9 mouse cellular contexts compared by ENCODE assay signal in the genomic region with DNA sequence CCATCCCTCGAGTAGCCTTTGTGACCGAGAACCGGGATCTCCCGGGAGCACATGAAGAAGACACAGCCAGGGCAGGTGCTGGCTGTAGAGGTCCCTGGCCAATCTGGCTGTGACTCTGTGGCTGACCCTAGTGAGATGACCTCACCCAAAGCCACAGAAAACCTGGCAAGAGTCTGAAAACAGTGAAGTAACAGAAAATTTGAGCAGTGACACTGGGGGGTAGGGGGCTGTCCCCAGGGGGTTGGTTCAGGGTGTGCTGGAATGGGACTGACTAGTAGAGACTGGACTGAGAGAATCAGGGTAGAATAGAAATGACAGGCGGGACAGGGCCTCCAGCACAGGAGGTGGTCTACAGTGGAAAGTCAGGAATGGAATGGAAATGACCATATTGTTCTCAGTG. TPM values are rescaled to one million over a fixed set of nuclear protein-coding genes. Genes with fewer than 3 reads are reported as not detected.
DNase-seq lines count a peak whose midpoint lies in the region; ATAC-seq lines count a peak whose summit lies in the region.
"Had no signal": no experiment of that assay in that cellular context is flagged by ENCODE, and none has a peak within 500 bp of the region (broad histone marks: within the 10 kb centered on the region; RNA-seq: fewer than 3 reads in every experiment).

No protein-coding gene starts in this region.

- peak; percentile 18 for DNase-seq in 3T3-L1 (ENCODE audit: low read depth, low spot score)
- no peak for DNase-seq in forebrain, embryonic 11.5 days (ENCODE audit: low spot score)
- no peak for DNase-seq in liver, embryonic 11.5 days (ENCODE audit: low spot score)
- DNase-seq in layer of hippocampus, postnatal 14 days (ENCODE audit: low spot score in 2 of 2) = no peak
- DNase-seq in gastrocnemius, postnatal 36 days = no peak
- DNase-seq in retina, embryonic 14.5 days (ENCODE audit: low spot score) = no peak

- H3K4me1 ChIP-seq in erythroblast, embryonic 14.5 days (ENCODE audit: control insufficient read depth) = peaks cover 75% of the 10 kb centered on the region
- H3K4me1 ChIP-seq in forebrain, embryonic 11.5 days (replicated peaks; ENCODE audit: control insufficient read depth, insufficient read depth, low read length) = peaks cover 21% of the 10 kb centered on the region
- peaks cover 51% of the 10 kb centered on the region for H3K4me1 ChIP-seq in liver, embryonic 11.5 days (replicated peaks; ENCODE audit: control insufficient read depth, insufficient read depth, low read length)

- H3K9ac ChIP-seq in forebrain, embryonic 11.5 days (ENCODE audit: low read length) = peak overlapping the region; percentile 86
- peak overlapping the region; percentile 92 for H3K9ac ChIP-seq in liver, embryonic 11.5 days (ENCODE audit: low read depth, low read length)

- peaks cover 12% of the 10 kb centered on the region for H3K27me3 ChIP-seq in erythroblast, embryonic 14.5 days (ENCODE audit: control insufficient read depth)
- H3K27me3 ChIP-seq in forebrain, embryonic 11.5 days (ENCODE audit: control insufficient read depth, insufficient read depth, low read length) = peaks cover 12% of the 10 kb centered on the region
- H3K27me3 ChIP-seq in liver, embryonic 11.5 days (replicated peaks; ENCODE audit: control insufficient read depth, insufficient read depth, low read length) = peaks cover 3% of the 10 kb centered on the region; the same call in 1 of the 2 replicates

- WGBS in forebrain, embryonic 11.5 days = 81% methylated on average over 5 of the region's 5 CpGs
- 82% methylated on average over 5 of the region's 5 CpGs for WGBS in liver, embryonic 11.5 days

- intact Hi-C loops in gastrocnemius, postnatal 36 days (cut with DNase I) = no loop called here

- peaks cover 13% of the 10 kb centered on the region for H3K9me3 ChIP-seq in erythroblast, embryonic 14.5 days (ENCODE audit: control insufficient read depth, low read length)
- H3K9me3 ChIP-seq in forebrain, embryonic 11.5 days (ENCODE audit: control insufficient read depth, low read length) = no peaks in the 10 kb centered on the region
- no peaks in the 10 kb centered on the region for H3K9me3 ChIP-seq in liver, embryonic 11.5 days (ENCODE audit: control insufficient read depth, low read length)

- peak overlapping the region; percentile 74 for H3K4me2 ChIP-seq in forebrain, embryonic 11.5 days (ENCODE audit: low read depth, low read length, severe bottlenecking)
- H3K4me2 ChIP-seq in liver, embryonic 11.5 days = peak overlapping the region; percentile 93

- H3K4me3 ChIP-seq in erythroblast, embryonic 14.5 days (replicated peaks) = peak overlapping the region; percentile 91
- H3K4me3 ChIP-seq in forebrain, embryonic 11.5 days (ENCODE audit: low read depth, low read length) = peak overlapping the region; percentile 91
- H3K4me3 ChIP-seq in liver, embryonic 11.5 days (ENCODE audit: low read depth, low read length) = peak overlapping the region; percentile 92

- no peak overlapping the region for H3K27ac ChIP-seq in forebrain, embryonic 11.5 days (ENCODE audit: low read depth, low read length)
- H3K27ac ChIP-seq in liver, embryonic 11.5 days (ENCODE audit: low read depth, low read length) = peak overlapping the region; percentile 98

- H3K36me3 ChIP-seq in erythroblast, embryonic 14.5 days (ENCODE audit: control insufficient read depth) = peaks cover 49% of the 10 kb centered on the region
- H3K36me3 ChIP-seq in forebrain, embryonic 11.5 days (ENCODE audit: control insufficient read depth, insufficient read depth, low read length) = peaks cover 2% of the 10 kb centered on the region; the same call in 1 of the 2 replicates
- peaks cover 19% of the 10 kb centered on the region for H3K36me3 ChIP-seq in liver, embryonic 11.5 days (ENCODE audit: control insufficient read depth, insufficient read depth, low read length)

- no peak for ATAC-seq in erythroblast, adult 5-6 weeks (replicated peaks; ENCODE audit: low FRiP score, poor library complexity, severe bottlenecking)
- no peak for ATAC-seq in forebrain, embryonic 11.5 days (replicated peaks; ENCODE audit: low FRiP score)
- no peak for ATAC-seq in liver, embryonic 11.5 days (replicated peaks; ENCODE audit: low FRiP score)

RNA-seq across cellular contexts. Expression of gene Tmem259, which starts 0.9 kb away (rescaled TPM):
- polyA plus RNA-seq in erythroblast, embryonic 14.5 days (2012) = 47.6 and 49.5 TPM in 2 replicates
- total RNA-seq in erythroblast, adult 5-6 weeks (2015; ENCODE audit: low replicate concordance) = 13.6 and 29.6 TPM in 2 replicates
- total RNA-seq in erythroblast, adult 5-6 weeks (2017; ENCODE audit: low replicate concordance) = 12.8 and 22.6 TPM in 2 replicates
- 17.8 and 18.6 TPM in 2 replicates for polyA plus RNA-seq in forebrain, embryonic 11.5 days (2014; fragmentation: Nextera tagmentation; extraction: Ambion mirVana)
- 14.9 and 20.2 TPM in 2 replicates for polyA plus RNA-seq in liver, embryonic 11.5 days (2014; fragmentation: Nextera tagmentation; extraction: Ambion mirVana)
- total RNA-seq in layer of hippocampus, postnatal 14 days (2021) = 100 to 1,000 TPM; 135 to 144 TPM
- total RNA-seq in gastrocnemius, postnatal 36 days (2021) = 10 to 100 TPM; 71.5 to 72.4 TPM

RNA-seq across cellular contexts. Expression of gene Cnn2, which starts 5.2 kb away (rescaled TPM):
- 0.59 and 0.74 TPM in 2 replicates for polyA plus RNA-seq in erythroblast, embryonic 14.5 days (2012)
- total RNA-seq in erythroblast, adult 5-6 weeks (2015; ENCODE audit: low replicate concordance) = 33.8 and 46.6 TPM in 2 replicates
- total RNA-seq in erythroblast, adult 5-6 weeks (2017; ENCODE audit: low replicate concordance) = 30.0 and 73.0 TPM in 2 replicates
- polyA plus RNA-seq in forebrain, embryonic 11.5 days (2014; fragmentation: Nextera tagmentation; extraction: Ambion mirVana) = 160 and 182 TPM in 2 replicates
- polyA plus RNA-seq in liver, embryonic 11.5 days (2014; fragmentation: Nextera tagmentation; extraction: Ambion mirVana) = 115 and 124 TPM in 2 replicates
- total RNA-seq in layer of hippocampus, postnatal 14 days (2021) = 1 to 10 TPM; 7.5 to 9.3 TPM
- 1 to 10 TPM; 5.2 to 6.0 TPM for total RNA-seq in gastrocnemius, postnatal 36 days (2021)

RNA-seq across cellular contexts. Expression of gene Grin3b, which starts 12.7 kb away (rescaled TPM):
- 0.01 TPM in 1 of 2 replicates, not detected in the other for polyA plus RNA-seq in erythroblast, embryonic 14.5 days (2012)
- total RNA-seq in erythroblast, adult 5-6 weeks (2015; ENCODE audit: low replicate concordance) = not detected in 2 replicates
- total RNA-seq in erythroblast, adult 5-6 weeks (2017; ENCODE audit: low replicate concordance) = not detected in 2 replicates
- 0.29 and 0.33 TPM in 2 replicates for polyA plus RNA-seq in forebrain, embryonic 11.5 days (2014; fragmentation: Nextera tagmentation; extraction: Ambion mirVana)
- 0.10 and 0.14 TPM in 2 replicates for polyA plus RNA-seq in liver, embryonic 11.5 days (2014; fragmentation: Nextera tagmentation; extraction: Ambion mirVana)
- total RNA-seq in layer of hippocampus, postnatal 14 days (2021) = under 1 TPM; 0.12 to 0.21 TPM
- under 1 TPM; 0.07 to 0.15 TPM for total RNA-seq in gastrocnemius, postnatal 36 days (2021)
- total RNA-seq: hematopoietic stem cell, adult 5-6 weeks had no signal

RNA-seq across cellular contexts. Expression of gene Abca7, which starts 13.1 kb away (rescaled TPM):
- 7.6 and 7.9 TPM in 2 replicates for polyA plus RNA-seq in erythroblast, embryonic 14.5 days (2012)
- 14.4 and 18.2 TPM in 2 replicates for total RNA-seq in erythroblast, adult 5-6 weeks (2015; ENCODE audit: low replicate concordance)
- total RNA-seq in erythroblast, adult 5-6 weeks (2017; ENCODE audit: low replicate concordance) = 19.4 and 27.7 TPM in 2 replicates
- polyA plus RNA-seq in forebrain, embryonic 11.5 days (2014; fragmentation: Nextera tagmentation; extraction: Ambion mirVana) = 3.4 and 3.9 TPM in 2 replicates
- polyA plus RNA-seq in liver, embryonic 11.5 days (2014; fragmentation: Nextera tagmentation; extraction: Ambion mirVana) = 7.7 and 8.6 TPM in 2 replicates
- total RNA-seq in layer of hippocampus, postnatal 14 days (2021) = 10 to 100 TPM in 1 of 2 experiments, 1 to 10 TPM in 1; 9.8 to 10.5 TPM
- 1 to 10 TPM; 5.4 to 5.8 TPM for total RNA-seq in gastrocnemius, postnatal 36 days (2021)

RNA-seq across cellular contexts. Expression of gene Wdr18, which starts 23.3 kb away (rescaled TPM):
- 4.4 and 4.9 TPM in 2 replicates for polyA plus RNA-seq in erythroblast, embryonic 14.5 days (2012)
- 4.0 and 7.5 TPM in 2 replicates for total RNA-seq in erythroblast, adult 5-6 weeks (2015; ENCODE audit: low replicate concordance)
- 2.5 and 14.2 TPM in 2 replicates for total RNA-seq in erythroblast, adult 5-6 weeks (2017; ENCODE audit: low replicate concordance)
- polyA plus RNA-seq in forebrain, embryonic 11.5 days (2014; fragmentation: Nextera tagmentation; extraction: Ambion mirVana) = 111 and 112 TPM in 2 replicates
- 164 and 171 TPM in 2 replicates for polyA plus RNA-seq in liver, embryonic 11.5 days (2014; fragmentation: Nextera tagmentation; extraction: Ambion mirVana)
- total RNA-seq in layer of hippocampus, postnatal 14 days (2021) = 10 to 100 TPM; 35.5 to 40.8 TPM
- 10 to 100 TPM; 17.5 to 23.9 TPM for total RNA-seq in gastrocnemius, postnatal 36 days (2021)
